Mouse (Mus musculus) spleen, adult 2 months (tissue): ENCODE measurements around the gene Tgif2. TPM values are rescaled to one million over a fixed set of nuclear protein-coding genes. Genes with fewer than 3 reads are reported as not detected.

ENCODE experiments used
- DNase-seq, 2 experiments: peaks; one replicate each; pipeline versions ENCODE4 v3.0.0 to v3.0.0-alpha.2; 2012 to 2021; ENCODE audit warnings: low spot score in 2 of 2, low read depth in 1 of 2
- H3K27ac ChIP-seq: fragments of 200-500 bp; 2 replicates; pipeline ENCODE4 v1.5.1; 2012; ENCODE audit warnings: low read length, inconsistent platforms; ENCODE audit not compliant: insufficient read depth
- H3K27me3 ChIP-seq: fragments of 200-500 bp; 2 replicates; pipeline ENCODE4 v1.6.1; 2012; ENCODE audit warnings: mild to moderate bottlenecking, moderate library complexity, low read length, inconsistent platforms; ENCODE audit not compliant: control insufficient read depth, insufficient read depth
- H3K36me3 ChIP-seq: fragments of 200-500 bp; 2 replicates; pipeline ENCODE4 v1.6.1; 2012; ENCODE audit warnings: mild to moderate bottlenecking, low read length, inconsistent platforms; ENCODE audit not compliant: control insufficient read depth, insufficient read depth
- H3K4me1 ChIP-seq: fragments of 200-500 bp; 2 replicates; pipeline ENCODE4 v1.6.1; 2011; ENCODE audit warnings: inconsistent platforms; ENCODE audit not compliant: control insufficient read depth, insufficient read depth, insufficient read length
- H3K4me3 ChIP-seq: fragments of 200-500 bp; 2 replicates; pipeline ENCODE4 v1.5.1; 2011; ENCODE audit warnings: mild to moderate bottlenecking, inconsistent platforms; ENCODE audit not compliant: insufficient read depth, insufficient read length; ENCODE audit errors: extremely low read depth
- CTCF ChIP-seq: fragments of 200-500 bp; IDR thresholded peaks from 2 replicates; pipeline ENCODE4 v1.5.1; 2011; ENCODE audit warnings: mild to moderate bottlenecking, inconsistent platforms; ENCODE audit not compliant: insufficient read depth, insufficient read length, insufficient replicate concordance; ENCODE audit errors: extremely low read depth
- POLR2A ChIP-seq: fragments of 200-500 bp; IDR thresholded peaks from 2 replicates; pipeline ENCODE4 v1.6.1; 2011; ENCODE audit warnings: low read depth, low read length, inconsistent platforms
- WGBS: fragments of 180-500 bp; shearing (Covaris S2); methylation state at CpG from one replicate; pipeline ENCODE4 v1.1.7; 2018; 5-methylcytosine and 5-hydroxymethylcytosine counted together
- polyA plus RNA-seq: library from polyadenylated mRNA; depleted of rRNA; stranded (reverse); fragments of >200 nt; gene quantifications from 2 replicates; pipeline ENCODE4 v1.2.3, GENCODE M21; 2012

Tgif2 gene
- polyA plus RNA-seq, 1 experiment: 11.8 TPM

DNA sequence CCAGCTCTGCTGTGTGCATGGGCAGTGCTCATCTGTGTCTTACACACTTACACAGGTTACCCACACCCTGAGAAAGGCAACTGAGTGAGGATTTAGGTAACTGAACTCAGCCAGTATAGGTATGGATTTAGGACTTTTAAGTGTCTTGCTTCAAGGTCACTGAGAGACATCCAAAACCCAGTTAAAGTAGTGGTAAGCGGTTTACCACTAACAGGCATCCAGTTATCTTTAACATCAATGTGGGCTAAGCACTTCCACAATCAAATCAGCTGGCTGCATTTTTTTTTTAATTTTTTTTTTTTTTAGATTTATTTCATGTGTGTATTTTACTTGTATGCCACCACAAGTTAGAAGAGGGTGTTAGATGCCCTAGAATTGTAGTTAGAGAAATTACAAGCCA, 16.5 kb downstream of the Tgif2 start:
- 72% methylated on average over 1 of the region's 1 CpGs for WGBS
- H3K4me1 ChIP-seq: peaks cover 11% of the 10 kb centered on the region
- no peak overlapping the region for H3K4me3 ChIP-seq
- peak overlapping the region; percentile 89; the same call in 1 of the 2 replicates for H3K27ac ChIP-seq
- TF ChIP-seq POLR2A: no peak
- no peak for TF ChIP-seq CTCF
- peaks cover 2% of the 10 kb centered on the region; the same call in 1 of the 2 replicates for H3K36me3 ChIP-seq
- no peak for DNase-seq
- H3K27me3 ChIP-seq: no peaks in the 10 kb centered on the region

DNA sequence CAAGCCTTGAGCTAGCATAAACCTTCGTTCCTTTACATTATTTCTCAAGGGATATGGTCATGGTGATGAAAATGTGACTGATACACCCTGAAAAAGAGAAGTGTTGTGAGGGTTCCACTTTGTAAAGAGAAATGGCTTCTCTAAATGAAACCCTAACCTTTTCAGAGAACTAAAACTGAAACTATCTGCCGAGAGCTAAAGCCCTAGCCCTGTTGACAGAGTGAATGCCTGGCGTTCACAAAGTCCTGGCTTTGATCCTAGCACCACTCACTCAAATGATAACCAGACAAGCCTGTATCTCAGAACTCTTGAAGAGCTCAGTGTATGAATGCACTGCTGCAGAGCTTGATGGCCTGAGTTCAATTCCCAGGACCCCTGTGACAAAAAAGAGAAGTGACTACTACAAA, 17.6 kb downstream of the Tgif2 start:
- Histone ChIP-seq H3K36me3 (no peaks in the 10 kb centered on the region; the same call in 1 of the 2 replicates), H3K27me3 (no peaks in the 10 kb centered on the region), H3K4me3 (peak overlapping the region; percentile 6; the same call in 1 of the 2 replicates), H3K27ac (peak overlapping the region; percentile 89), H3K4me1 (peaks cover 11% of the 10 kb centered on the region)
- WGBS: 20% methylated on average over 3 of the region's 3 CpGs
- TF ChIP-seq CTCF (no peak), POLR2A (no peak)
- DNase-seq: no peak

DNA sequence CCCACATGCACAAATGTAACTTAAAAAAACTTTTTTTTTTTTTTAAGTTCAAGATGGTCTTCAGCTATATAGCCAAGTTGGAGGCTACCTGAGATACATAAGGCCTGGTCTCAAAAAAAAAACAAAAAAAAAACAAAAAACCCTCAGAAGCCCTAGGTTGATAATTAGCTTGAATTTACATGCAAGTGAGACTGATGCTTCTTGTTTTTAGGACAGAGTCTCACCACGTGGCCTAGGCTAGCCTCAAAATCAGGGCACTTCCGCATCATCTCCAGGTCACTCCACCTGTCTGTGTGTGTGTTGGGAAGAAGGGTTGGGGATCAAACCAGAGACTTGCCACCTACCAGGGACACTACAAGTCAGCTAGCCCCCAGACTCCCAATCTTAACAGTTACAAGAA, 18.0 kb downstream of the Tgif2 start, which contains the start of gene 4930518I15Rik:
TSS of gene 4930518I15Rik (minus strand) at position 112 of the 400 bp plus-strand sequence.
- Histone ChIP-seq H3K4me1 (peaks cover 11% of the 10 kb centered on the region), H3K27me3 (no peaks in the 10 kb centered on the region), H3K36me3 (no peaks in the 10 kb centered on the region; the same call in 1 of the 2 replicates), H3K4me3 (peak within 1 kb of the TSS; percentile 6; the same call in 1 of the 2 replicates), H3K27ac (peak within 1 kb of the TSS; percentile 89)
- 60% methylated on average over 2 of the region's 2 CpGs for WGBS
- DNase-seq: no peak
- no peak for TF ChIP-seq POLR2A
- TF ChIP-seq CTCF: no peak

DNA sequence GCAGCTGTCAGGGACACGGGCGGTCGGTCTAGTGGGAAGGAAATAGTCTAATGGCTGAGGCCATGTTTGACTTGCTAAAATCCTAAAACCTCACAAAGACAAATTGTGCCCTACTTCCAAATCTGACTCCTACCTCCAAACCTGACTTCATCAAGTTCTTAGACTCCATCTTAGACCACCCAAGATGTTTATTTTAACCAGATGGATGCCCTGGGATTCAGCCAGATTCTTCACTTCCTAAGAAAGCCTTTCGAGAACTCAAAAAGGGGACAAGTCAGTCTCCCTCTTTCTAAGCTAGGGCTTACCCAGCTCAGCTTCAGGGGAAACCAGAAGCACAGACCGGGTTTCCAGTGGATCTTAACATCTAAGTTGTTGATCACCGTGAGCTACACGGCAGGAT, 18.9 kb downstream of the Tgif2 start:
- H3K27me3 ChIP-seq: no peaks in the 10 kb centered on the region
- H3K4me1 ChIP-seq: peaks cover 11% of the 10 kb centered on the region
- H3K36me3 ChIP-seq: no peaks in the 10 kb centered on the region
- no peak overlapping the region for H3K27ac ChIP-seq
- H3K4me3 ChIP-seq: no peak overlapping the region
- no peak for DNase-seq
- TF ChIP-seq POLR2A: no peak
- no peak for TF ChIP-seq CTCF
- WGBS: 92% methylated on average over 7 of the region's 7 CpGs

DNA sequence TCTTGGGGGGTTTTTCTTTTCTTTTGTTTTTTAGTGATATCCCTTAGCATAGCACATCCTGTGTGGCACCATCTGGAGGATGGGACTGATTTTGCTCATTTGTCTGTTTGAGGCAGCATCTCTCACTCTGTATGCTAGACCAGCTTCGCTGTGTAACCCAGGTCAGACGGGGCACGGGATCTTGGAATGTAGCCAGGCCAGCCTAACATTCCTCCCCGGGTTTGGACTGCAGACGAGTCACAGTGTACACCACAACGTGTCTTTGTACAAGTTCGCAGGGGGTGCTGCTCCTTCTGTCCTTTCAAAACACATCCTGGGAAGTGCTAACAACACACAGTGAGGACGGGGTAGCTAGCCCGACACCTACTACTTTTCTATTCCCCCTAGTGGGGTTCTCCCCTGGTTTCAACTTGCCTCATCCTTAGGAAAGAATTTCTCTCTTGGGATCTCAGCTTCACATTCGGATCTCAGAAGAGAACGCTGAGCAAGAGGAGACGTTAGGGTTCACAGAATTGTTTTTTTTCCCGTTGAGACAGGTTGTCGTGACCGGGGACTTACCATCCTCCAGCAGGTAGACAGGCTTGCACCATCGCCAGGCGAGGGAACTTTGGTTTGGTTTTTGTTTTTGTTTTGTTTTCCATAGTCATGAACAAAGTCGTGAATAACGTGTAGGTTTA, 22.4 kb downstream of the Tgif2 start:
- Histone ChIP-seq H3K36me3 (peaks cover 3% of the 10 kb centered on the region), H3K27ac (peak overlapping the region; percentile 92), H3K4me1 (peaks cover 7% of the 10 kb centered on the region; the same call in 1 of the 2 replicates), H3K4me3 (peak overlapping the region; percentile 65), H3K27me3 (no peaks in the 10 kb centered on the region)
- no peak for DNase-seq
- WGBS: under 1% methylated on average over 19 of the region's 19 CpGs
- TF ChIP-seq POLR2A: no peak
- TF ChIP-seq CTCF: no peak

DNA sequence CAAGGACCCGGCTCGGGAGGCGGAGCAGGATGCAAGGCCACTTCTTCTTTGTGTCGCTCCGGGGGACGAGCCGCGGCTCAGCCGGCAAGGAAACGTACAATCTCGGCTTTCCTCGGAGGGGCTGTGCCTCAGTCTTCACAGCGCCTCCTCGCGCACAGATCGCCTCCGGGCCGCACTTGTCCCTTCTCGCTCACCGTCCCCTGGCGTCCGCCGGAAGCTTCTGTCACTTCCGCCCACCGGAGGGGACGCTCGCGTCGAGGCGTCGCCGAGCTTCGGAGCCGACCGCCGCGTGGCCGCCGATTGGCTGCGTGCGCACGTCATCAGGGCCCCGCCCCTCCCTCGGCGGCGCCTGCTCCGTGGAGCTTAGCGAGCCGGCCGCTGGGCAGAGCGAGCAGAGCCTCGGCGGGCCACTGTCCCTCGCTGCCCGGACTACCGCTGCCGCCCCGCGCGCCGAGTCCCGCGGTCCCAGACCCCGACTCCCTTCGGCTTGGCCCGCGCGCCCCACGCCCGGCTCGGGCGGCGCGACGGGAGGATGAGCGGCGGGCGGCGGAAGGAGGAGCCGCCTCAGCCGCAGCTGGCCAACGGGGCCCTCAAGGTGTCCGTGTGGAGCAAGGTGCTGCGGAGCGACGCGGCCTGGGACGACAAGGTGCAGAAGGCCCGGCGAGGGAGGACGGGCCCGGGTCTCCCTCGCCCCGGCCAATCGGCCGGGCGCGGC, 23.1 kb downstream of the Tgif2 start, which contains the start of gene Rab5if:
TSS of gene Rab5if (plus strand) at position 357 of the 715 bp plus-strand sequence.
- DNase-seq: peak; percentile 95 to 98
- TF ChIP-seq CTCF (peak; percentile 34; the same call in 1 of the 2 replicates), POLR2A (peak; percentile 50; the same call in 1 of the 2 replicates)
- Histone ChIP-seq H3K4me3 (peak within 1 kb of the TSS; percentile 82), H3K4me1 (peaks cover 6% of the 10 kb centered on the region; the same call in 1 of the 2 replicates), H3K36me3 (peaks cover 3% of the 10 kb centered on the region), H3K27me3 (no peaks in the 10 kb centered on the region), H3K27ac (peak within 1 kb of the TSS; percentile 92)
- under 1% methylated on average over 98 of the region's 98 CpGs for WGBS
